Mouse (Mus musculus): ENCODE results near the gene Ngly1.
"Not testable (repeated sequence)": the region's sequence is repeated elsewhere in the genome, so short reads cannot be mapped to it uniquely, and the experiment has no call there.

The Ngly1 gene

GRCm38 (mm10) chr14:16248603-16249157 lies 400 bp upstream of the Ngly1 start:
- in situ Hi-C loops (cut with MboI; ENCODE audit: unreplicated experiment in 2 of 2), result loop anchor here in 1 of 2 experiments (25.0 kb wide), 1 partner anchor 1414 kb away; the partner anchor contains the start of gene Thrb

DNA sequence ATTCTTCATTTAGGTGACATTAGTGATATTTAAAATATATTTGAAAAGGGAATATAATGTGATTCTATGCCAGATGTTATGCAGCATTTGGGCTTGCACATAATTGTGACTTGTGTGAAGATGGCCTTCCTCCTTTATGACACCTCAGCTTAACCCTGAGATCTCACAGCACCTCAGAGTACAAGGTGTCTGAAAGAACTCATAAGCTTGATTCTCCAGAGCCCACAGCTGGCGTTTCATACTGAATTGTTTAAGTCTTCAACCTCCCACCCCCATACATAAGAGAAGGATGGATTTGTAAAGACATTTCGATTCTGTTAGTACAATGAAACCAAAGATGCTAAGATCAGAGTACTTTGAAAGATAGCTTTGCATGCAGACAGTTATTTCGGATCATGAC lies 1.0 kb downstream of the Ngly1 start:
- in situ Hi-C loops (cut with MboI; ENCODE audit: unreplicated experiment in 2 of 2), result no loop called here

DNA sequence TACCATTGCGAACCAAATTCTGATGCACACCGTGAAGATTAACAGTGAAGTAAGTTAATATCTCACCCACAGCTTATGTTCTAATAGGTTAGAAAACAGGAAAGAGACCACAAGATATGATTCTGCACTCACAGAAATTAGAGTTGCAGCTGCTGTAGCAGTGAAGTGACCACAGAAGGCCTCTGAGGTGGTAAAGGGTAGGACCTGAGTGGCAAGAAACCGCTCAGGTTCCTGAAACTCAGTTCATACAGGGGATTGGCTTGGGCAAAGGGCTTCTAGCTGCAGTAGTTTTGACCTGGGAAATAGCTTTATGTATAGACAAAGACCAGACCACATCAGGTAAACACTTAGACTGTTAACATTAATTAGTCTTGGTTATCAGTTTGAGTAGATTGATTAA lies 6.7 kb downstream of the Ngly1 start:
- in situ Hi-C loops (cut with MboI; ENCODE audit: unreplicated experiment in 2 of 2), result no loop called here

DNA sequence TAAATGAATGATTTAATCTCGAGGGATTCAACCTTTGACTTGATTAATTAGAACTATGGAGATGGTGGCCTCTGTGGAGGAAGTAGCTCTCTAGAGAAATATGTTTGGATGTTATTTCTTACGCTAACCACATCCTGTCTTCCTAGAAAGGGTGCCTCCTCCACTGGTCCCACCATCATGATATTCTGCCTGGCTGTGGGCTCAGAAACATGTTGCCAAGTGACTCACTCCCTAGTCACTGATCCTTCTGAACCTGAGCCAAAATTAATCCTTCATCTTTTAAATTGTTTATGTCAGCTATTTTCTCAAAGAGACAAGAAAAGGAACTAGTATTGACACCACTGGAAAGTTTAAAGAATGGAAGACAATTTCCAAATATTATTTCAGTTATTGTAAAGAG lies 7.1 kb downstream of the Ngly1 start:
- in situ Hi-C loops (cut with MboI; ENCODE audit: unreplicated experiment in 2 of 2), result no loop called here

DNA sequence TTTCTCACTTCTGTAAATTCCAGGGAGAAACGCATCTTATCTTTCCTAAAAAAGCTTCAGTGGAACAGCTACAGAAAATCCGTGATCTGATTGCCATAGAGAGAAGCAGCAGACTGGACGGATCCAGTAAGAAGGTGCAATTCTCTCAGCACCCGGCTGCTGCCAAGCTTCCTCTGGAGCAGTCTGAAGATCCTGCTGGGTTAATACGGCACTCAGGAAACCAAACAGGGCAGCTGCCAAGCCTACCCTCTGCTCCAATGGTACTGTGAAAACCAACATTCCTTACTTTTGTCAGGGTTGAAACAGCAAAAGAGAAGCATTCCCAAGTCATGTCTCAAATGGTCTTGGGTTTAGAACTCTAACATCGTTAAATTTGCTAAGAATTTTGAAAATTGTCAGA lies 11.5 kb downstream of the Ngly1 start:
- in situ Hi-C loops (cut with MboI; ENCODE audit: unreplicated experiment in 2 of 2), result no loop called here

DNA sequence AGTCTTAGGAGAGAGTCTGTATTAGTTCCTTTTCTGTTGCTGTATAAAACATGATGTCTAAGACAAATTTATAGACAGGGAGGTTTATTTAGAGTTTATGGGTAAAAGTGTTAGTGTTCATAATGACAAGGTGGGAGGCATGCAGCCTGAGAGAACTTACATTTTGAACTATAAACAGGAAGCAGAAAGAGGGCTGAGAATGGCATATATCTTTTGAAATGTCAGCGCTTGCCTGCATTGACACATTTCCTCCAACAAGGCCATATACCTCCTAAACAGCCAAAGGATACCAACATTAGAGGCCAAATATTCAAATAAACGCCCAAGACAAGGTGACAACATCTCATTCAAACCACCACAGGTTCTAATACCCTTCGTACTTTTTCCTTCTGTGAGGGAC lies 12.8 kb downstream of the Ngly1 start:
- in situ Hi-C loops (cut with MboI; ENCODE audit: unreplicated experiment in 2 of 2), result no loop called here

GRCm38 (mm10) chr14:16267028-16267427 lies 17.9 kb downstream of the Ngly1 start:
- in situ Hi-C loops (cut with MboI; ENCODE audit: unreplicated experiment in 2 of 2), result no loop called here

DNA sequence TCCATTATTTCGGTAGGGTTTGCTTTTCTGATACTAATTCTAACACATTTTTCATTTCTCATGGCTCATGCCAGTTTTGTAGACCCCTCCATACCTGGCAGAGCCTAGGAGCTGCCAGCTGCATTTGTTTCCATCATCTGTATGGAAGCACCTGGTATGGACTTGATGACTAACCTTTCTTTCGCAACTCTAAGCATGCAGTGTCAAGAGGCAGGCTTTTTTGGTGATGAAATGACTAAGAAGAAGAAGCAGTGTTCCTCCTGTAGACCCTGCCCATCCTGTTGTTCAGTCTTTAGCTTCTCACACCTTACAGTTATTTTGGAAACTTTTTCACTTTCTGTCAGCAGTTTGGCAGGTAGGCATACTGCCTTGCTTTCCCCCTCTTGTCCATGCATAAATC lies 20.7 kb downstream of the Ngly1 start:
- in situ Hi-C loops (cut with MboI; ENCODE audit: unreplicated experiment in 2 of 2), result no loop called here

GRCm38 (mm10) chr14:16273677-16274076 lies 24.6 kb downstream of the Ngly1 start:
- in situ Hi-C loops (cut with MboI; ENCODE audit: unreplicated experiment in 2 of 2), result no loop called here

DNA sequence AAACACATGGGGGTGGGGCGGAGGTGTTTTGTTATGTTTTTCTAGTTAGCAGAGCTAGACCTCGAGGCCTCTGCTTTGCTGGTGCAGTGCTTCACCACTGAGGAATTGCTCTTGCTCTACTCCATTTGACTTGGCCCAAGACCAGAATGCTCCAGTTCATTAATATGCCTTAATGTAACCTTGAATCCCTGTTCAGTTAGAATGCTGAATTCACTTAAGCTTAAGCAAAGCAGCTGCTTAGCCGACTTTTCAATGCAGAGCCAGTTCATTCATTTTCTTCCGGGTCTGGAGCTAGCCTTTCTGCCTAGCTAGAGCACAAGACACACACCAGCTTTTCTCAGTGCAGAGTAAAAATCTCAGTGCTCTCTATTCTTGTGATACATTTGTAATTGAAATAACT lies 30.1 kb downstream of the Ngly1 start:
- in situ Hi-C loops (cut with MboI; ENCODE audit: unreplicated experiment in 2 of 2), result no loop called here

DNA sequence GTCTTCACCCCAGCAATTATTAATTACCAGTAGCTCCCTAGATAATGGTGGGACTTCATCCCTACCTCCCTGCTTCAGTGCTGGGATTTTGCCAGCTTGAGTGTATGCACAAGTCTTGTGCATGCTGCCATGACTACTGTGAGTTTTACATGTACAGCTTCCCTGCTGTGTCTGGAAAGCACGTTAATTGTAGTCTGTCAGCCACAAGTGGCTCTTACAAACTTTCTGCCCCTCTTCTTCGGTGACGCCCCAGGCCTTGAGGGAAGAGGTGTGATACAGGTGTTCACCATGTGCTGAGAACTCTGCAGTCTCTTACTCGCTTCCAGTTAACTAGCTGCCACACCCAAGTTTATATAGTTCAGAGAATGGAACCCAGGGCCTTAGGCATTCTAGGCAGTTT lies 34.9 kb downstream of the Ngly1 start:
- in situ Hi-C loops (cut with MboI; ENCODE audit: unreplicated experiment in 2 of 2), result no loop called here

GRCm38 (mm10) chr14:16292371-16292770 lies 43.3 kb downstream of the Ngly1 start:
- in situ Hi-C loops (cut with MboI; ENCODE audit: unreplicated experiment in 2 of 2), result no loop called here

DNA sequence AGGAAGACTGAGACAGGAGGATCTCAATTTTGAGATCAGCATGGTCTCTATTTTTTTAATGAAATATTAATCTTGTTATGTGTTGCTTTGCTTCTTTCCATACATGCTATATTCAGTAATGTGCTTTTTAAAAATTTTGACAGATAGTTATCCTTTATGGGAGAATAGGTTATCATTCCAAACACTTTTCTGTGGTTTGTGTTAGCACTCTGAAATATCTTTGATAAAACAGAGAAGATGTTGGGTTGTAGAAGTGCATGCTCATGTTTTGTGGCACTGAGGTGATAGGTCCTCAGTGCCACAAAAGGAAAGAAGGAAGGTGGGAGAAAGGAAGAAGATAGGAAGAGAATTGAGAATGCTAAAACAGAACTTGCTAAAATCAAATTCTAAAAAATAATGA lies 43.9 kb downstream of the Ngly1 start:
- in situ Hi-C loops (cut with MboI; ENCODE audit: unreplicated experiment in 2 of 2), result no loop called here

GRCm38 (mm10) chr14:16293921-16294320 lies 44.8 kb downstream of the Ngly1 start:
- in situ Hi-C loops (cut with MboI; ENCODE audit: unreplicated experiment in 2 of 2), result no loop called here

GRCm38 (mm10) chr14:16296816-16297468 lies 47.9 kb downstream of the Ngly1 start:
- in situ Hi-C loops (cut with MboI; ENCODE audit: unreplicated experiment in 2 of 2), result no loop called here

GRCm38 (mm10) chr14:16301735-16302134 lies 52.7 kb downstream of the Ngly1 start:
- in situ Hi-C loops (cut with MboI; ENCODE audit: unreplicated experiment in 2 of 2), result no loop called here

GRCm38 (mm10) chr14:16302688-16303087 lies 53.6 kb downstream of the Ngly1 start:
- in situ Hi-C loops (cut with MboI; ENCODE audit: unreplicated experiment in 2 of 2), result no loop called here

- in situ Hi-C loops (cut with MboI; ENCODE audit: unreplicated experiment in 2 of 2), result no loop called here
Measured at GRCm38 (mm10) chr14:16310791-16311190, 61.7 kb downstream of the Ngly1 start.

DNA sequence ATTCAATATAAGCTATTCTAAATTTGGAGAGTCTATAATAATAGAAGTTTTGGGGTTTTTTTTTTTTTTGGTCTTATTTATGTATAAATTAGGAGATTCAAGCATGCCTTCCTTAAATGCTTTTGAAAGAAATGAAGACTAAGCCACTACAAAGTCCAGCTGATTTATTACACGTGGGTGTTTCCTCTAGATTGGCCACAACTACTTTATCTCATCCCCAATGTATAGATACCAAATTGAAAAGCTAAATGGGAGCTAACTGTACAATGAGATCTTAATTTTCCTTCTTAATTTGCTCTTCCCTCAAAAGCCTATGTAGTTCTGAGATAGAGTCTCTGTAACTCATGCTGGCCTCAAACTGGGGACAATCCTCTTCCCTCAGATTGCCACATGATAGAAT lies 63.5 kb downstream of the Ngly1 start:
- in situ Hi-C loops (cut with MboI; ENCODE audit: unreplicated experiment in 2 of 2), result no loop called here

- in situ Hi-C loops (cut with MboI; ENCODE audit: unreplicated experiment in 2 of 2), result not testable (repeated sequence)
Measured at GRCm38 (mm10) chr14:16313073-16313472, 64.0 kb downstream of the Ngly1 start.

DNA sequence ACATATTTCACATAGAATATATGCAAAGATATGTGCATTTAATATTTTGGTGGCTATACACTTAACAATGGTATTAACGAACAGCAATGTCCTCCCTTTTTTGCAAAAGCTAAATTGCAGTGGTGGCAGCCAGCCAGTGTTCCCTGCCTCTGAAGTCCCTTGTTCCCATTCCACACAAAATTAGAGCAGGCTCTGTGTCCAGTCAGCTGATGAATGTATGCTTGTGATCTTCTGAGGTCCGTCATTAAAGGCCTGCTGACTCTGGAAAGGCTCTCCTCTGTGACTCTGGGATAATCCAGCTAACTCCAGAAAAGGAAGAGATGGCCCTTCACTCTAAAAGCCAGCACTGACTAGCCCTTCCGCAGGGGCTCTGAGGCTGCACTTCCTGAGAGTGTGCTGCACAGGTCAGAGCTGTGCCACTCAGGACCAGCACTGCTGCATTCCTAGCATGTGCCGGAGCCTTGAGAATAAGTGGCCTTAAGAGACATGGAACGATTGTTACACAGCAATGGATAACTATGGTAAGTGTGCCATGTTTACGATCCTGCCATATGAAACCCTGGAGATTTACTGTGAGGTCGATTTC lies 64.9 kb downstream of the Ngly1 start:
- in situ Hi-C loops (cut with MboI; ENCODE audit: unreplicated experiment in 2 of 2), result no loop called here

GRCm38 (mm10) chr14:16314842-16315241 lies 65.8 kb downstream of the Ngly1 start:
- in situ Hi-C loops (cut with MboI; ENCODE audit: unreplicated experiment in 2 of 2), result no loop called here

All from v-Abl transformed pro-B cells (cell line).